Mouse (Mus musculus): Measurements from ENCODE around the gene Axin1.

The Axin1 gene

DNA sequence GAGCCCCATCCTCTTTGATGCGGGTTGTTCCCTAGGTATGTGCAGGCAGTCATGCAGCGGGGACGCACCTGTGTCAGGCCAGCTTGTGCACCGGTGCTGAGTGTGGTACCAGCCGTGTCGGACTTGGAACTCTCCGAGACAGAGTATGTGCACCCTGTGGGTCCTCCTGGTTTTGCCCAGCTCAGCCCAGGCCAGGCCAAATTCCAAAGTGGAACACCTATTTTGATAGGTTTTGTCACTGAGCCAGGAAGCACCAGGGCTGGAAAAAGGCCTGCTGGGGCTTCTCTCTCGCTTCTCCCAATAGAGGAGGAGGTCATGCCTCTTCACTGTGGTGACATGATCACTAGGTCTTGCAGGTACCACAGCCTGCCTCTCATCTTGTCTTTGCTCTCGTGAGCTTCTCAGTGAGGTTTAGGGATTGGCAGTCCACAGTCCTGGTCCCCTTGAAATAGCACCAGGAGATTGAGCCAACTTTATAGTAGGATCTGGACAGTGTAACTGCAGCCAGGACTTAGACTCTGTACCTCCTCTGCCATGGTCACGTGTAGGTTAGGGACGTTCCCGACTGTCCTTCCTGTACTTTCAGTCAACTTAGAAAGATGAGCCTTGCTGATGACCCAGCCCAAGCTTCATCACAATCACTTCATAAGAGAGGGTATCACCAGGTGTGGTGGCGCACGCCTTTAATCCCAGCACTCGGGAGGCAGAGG lies 54.1 kb downstream of the Axin1 start:
- no peak for DNase-seq

DNA sequence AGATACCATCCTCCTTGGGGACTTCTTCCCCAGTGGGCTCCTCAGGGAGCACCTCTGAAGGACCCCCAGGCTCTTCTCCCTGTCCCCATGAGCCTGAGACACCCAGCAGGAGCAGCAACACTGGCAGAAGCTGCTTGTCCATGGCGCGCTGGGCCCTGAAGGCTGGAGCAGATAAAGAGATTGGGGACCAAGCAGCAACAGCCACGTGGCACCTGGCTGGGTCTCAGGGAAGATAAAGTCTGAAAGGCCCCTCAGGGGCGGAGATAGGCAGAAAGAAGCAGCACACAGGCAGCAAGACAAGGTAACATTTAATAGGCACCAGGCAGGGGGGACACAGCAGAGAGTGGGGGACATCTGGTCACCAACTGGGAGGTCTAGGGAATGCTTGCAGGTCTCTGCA lies 60.4 kb downstream of the Axin1 start, which contains the start of gene Pdia2:
Gene Pdia2 (minus strand): TSS at position 196 of the 400 bp plus-strand sequence.
- no peak for DNase-seq

DNA sequence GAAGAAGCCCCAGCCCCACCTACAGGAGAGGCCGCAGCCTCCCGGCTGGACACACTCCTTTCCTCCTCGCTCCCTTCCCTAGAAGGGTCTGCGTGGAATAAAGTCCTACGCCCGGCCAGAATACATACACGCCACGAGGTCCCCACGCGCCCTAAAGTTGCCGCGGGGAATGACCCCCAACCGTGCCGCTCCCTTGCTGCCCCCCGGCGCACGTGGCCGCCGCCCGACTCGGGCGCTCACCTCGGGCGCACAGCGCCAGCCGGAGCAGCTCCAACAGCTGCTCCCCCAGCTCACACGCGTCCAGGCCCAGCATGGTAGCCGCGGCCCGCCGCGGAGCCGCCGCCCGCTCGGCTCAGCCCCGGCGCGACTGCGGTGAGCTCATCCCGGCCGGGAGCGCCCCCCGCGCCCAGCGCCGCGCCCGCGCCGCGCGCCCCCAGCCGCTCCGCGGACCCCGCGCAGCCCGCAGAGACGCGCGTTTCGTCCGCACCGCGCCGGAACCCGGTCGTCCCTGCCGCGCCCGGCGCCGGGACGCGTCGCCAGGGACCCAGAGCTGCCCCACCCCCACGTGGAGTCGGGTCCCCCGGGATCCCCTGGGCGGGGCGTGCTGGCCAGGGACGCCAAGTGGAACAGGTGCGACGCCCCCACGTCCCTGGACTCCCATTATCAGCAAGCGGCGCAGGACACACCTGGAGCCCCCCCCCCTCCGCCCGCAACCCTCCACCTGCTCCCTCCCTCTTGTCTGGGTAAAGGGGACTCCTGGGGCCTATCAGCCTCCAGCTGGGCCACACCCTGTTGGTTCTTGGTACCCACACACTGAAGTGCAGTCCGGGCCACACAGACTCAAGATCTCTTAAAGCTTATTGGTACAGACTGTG lies 62.6 kb downstream of the Axin1 start:
- peak; percentile 34 to 37 for DNase-seq

DNA sequence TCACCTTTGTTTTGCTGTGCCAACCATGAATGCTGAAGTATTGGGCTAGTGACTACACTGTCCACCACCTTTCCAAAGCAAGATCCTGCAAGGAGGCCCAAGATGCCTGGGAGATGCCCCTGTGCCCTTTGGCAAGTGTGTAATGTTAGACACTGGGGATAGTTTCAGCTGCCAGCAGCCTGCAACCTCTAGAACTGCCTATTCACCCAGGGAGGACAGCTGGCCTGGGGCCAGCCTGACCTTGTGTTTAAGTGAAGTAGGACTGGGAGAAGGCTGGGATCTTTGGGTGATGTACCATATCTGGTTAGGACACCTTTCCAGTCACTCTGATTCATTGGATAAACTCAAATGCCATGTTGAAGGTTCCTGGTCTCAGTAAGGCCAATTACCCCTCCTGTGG lies 63.5 kb downstream of the Axin1 start:
- DNase-seq = no peak

DNA sequence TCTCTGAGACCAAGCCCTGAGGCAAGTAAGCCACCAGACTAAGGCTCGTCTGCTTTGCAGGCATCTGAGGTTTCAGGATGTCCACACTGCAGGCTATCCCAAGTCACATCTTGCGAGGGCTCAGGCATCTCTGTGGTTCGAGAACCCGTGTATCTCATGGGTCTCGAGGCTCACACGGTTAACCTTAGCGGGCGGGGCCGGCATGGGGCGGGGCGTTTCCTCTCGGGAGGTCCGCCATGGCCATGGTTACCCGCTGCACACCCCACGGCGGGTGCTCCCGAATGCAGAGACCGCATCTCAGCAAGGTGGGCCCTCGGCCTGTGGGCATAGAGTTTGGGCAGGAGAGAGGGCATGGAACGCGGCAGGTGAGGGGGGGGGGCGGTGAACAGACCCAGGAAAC lies 64.2 kb downstream of the Axin1 start, which contains the start of gene Rgs11:
Gene Rgs11 (plus strand): TSS at position 215 of the 400 bp plus-strand sequence.
- DNase-seq = peak; percentile 26 to 41

DNA sequence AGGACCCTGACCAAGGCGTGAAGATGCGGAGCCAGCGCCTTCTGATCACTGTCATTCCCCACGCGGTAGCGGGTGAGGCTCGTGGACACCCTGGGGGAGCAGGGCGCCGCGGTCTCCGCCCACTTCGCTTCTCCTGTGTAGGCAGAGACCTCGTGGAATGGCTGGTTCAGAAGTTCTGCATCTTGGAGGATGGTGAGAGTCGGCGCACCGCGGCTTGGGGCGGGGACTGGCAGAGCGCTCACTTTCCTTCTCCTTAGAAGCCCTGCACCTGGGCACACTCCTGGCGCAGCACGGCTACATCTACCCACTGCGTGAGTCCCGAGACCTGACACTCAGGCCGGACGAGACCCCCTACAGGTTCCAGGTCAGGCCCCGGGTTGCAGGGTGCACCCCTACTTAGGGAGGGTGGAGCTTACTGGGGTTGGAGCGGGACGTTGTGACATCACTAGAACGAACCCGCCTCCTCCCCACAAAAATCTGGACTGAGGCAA lies 64.9 kb downstream of the Axin1 start:
- peak; percentile 36 to 42 for DNase-seq

DNA sequence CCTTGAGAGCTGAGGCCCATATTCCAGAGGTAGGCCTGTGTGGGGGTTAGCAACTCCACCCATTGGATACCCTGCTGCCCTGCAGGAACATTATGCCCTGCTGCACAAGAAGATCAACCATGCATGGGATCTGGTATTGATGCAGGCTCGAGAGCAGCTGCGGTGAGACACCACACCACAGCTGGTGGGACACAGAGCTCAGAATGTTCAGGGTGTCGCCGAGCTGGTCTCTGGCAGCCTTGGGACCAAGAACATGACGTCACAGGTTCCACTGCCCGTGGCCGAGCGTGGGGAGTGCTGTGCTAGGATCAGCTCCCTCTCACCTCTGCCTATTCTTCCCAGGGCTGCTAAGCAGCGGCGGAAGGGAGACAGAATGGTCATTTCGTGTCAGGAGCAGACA lies 66.3 kb downstream of the Axin1 start:
- DNase-seq = no peak

DNA sequence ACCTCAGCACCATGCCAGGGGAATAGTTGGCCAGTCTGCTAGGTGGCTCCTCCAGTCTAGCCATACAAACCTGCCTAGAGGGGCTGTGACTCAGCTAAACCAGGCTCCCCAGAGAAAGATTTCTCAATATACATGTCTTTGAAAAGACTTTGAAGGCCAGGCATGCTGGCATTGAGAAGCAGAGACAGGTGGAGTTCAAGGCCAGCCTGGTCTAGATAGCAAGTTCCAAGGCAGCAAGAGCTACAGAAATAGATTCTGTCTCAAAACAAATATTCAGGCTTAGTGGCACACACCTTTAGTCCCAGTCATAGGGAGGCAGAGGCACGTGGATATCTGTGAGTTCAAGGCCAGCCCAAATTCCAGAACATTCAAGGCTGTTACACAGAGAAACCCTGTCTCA lies 67.9 kb downstream of the Axin1 start:
- DNase-seq = no peak

DNA sequence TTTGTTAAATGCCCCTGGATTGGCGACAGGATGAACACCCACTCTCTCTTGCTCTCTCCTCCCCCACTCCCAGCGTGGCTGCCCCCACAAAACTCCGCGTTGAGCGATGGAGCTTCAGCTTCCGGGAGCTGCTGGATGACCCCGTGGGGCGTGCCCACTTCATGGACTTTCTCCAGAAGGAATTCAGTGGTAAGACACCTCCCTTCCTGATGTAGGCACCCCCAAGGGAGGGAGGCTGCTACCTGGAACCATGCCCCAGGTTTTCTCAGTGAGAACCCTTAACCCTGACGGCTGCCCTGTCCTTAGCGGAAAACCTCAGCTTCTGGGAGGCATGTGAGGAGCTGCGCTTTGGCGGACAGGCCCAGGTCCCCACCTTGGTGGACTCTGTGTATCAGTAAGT lies 69.2 kb downstream of the Axin1 start, which contains the start of gene Arhgdig:
Gene Arhgdig (minus strand): TSS at position 101 of the 400 bp plus-strand sequence.
- DNase-seq = no peak

DNA sequence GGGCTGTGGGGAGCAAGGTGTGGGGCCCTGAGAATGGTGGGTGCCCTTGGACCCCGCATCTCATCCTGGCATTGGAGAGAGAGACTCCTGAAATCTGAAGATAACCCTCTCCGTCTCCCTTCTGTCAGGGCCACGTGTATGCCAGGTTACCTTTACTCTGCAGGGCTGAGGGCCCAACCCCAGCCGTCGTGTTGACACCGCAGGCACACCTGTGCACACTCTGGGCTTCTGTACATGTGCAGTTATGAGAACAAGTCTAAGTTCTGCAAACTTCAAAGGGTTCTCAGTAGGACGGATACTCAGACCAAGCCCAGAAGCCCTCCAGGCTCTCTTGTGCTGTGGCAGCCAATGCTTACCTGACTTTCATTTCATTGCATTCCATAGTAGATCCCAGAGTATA lies 73.8 kb downstream of the Axin1 start:
- no peak for DNase-seq

DNA sequence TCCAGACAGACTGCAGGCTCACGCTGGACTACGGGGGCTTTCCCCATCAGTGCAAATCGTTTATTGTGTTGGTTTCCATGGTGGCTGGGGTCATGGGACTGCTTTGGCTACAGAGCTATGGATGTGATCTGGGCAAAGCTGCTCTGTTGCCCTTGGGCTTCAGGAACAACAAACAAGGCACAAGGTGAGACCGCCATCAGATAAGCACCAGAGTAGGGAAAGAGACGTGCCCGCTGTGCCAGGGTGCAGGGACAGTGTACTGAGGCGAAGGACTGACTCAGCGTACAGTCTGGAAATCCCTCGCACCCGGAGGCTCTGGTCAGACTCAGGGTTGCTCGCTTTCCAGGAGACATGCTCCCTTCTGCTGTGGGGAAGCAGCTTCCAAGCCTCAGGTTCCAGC lies 74.2 kb downstream of the Axin1 start:
- DNase-seq = no peak

DNA sequence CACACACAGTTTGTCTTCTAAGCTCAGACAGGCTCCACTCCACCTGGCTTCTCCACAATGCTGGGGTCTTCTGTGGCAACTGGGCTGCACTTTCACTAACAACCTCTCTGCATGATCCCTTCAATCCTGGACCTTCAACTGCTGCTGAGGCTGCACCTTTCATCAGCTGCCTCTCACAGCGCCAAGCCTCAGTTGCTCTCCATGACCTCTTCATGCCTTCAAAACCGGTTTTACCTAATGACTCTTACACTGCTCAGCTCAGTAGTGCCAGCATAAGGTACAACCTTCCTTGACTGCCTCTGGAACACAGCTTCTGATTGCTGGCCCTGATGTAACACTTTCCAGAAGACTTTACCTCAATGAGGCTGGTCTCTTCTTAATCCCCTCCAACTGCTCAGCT lies 83.0 kb downstream of the Axin1 start:
- no peak for DNase-seq

DNA sequence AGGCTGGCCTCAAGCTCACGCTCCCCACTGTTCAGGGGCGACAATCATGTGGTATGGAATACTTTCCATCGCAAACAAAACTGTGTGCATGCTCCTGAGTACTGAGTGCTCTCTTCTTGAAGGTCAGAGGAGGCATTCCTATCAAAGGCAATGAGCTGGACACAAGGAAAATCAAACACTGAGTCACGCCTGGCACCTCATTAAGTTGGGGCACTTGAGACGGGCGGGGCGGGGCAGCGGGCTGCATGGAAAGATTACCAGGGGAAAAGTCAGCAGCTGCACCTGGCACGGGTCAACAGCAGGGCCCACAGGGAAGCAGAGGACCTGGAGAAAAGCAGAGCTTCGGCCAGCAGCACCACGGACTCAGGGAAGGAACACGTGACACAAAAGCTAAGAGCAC lies 86.7 kb downstream of the Axin1 start:
- no peak for DNase-seq

DNA sequence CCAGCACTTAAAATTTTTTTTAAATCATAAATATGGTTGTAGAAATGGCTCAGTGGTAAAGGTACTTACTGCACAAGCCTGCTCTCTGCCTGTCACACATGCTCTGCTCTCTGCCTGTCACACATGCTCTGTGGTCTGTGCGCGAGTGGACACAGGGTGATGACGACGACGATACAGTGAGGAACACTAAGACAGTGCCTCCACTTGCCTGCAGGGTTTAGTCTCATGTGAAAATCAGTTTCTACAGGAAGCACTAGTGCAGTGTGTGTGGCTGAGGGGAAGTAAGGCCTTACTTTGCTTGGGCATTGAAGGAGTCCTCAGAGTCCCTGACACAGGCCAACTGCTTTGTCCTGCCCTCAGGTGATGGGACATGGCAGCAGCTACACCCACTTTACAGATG lies 91.3 kb downstream of the Axin1 start:
- DNase-seq = no peak

DNA sequence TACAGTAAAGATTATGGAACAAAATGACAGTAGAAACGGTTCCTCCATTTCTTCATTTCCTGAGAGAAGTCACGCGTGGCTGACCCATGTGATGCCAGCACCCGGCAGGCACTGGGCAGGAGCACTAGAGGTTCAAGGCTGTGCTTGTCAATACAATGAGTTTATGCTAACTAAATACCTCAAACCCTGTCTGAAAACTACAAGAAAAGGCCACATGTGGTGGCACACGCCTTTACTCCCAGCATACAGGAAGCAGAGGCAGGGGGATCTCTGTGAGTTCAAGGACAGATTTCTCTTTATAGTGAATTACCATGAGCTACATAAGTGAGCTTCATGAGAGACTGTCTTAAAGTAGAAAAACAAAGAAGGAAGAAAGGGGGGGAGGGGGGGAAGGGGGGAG lies 92.7 kb downstream of the Axin1 start:
- no peak for DNase-seq

DNA sequence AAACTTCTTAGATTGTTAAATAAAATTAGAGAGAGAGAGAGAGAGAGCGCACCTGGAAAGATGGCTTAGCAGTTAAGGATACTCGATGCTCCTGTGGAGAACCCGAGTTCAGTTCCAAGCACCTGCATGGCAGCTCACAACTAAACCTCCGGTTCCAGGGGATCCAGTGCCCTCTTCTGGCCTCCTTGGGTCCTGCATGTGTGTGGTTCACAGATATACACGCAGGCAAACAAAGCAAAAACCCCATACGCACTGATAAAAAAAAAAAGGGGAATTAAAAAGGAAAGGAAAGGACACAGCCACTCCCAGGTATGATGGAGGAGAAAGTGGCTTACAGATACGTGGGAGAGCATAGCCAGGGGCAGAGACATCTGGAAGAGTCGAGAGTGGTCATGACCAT lies 94.4 kb downstream of the Axin1 start:
- peak in 1 of 2 experiments; percentile 23 for DNase-seq

DNA sequence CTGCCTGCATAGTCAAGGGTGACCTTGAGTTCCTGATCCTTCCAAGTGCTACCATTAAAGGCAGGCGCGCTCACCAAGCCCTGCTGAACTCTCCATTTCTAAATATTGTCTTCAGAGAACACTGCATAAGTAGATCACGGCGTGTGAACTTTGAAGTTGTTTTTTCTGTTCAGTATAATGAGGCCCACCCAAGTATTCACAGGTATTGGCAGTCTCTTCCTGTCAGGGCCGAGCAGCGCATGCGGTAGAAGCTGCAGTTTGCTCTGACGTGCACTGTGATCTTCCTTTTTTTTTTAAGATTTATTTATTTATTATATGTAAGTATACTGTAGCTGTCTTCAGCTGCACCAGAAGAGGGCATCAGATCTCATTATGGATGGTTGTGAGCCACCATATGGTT lies 95.9 kb downstream of the Axin1 start:
- no peak for DNase-seq

DNA sequence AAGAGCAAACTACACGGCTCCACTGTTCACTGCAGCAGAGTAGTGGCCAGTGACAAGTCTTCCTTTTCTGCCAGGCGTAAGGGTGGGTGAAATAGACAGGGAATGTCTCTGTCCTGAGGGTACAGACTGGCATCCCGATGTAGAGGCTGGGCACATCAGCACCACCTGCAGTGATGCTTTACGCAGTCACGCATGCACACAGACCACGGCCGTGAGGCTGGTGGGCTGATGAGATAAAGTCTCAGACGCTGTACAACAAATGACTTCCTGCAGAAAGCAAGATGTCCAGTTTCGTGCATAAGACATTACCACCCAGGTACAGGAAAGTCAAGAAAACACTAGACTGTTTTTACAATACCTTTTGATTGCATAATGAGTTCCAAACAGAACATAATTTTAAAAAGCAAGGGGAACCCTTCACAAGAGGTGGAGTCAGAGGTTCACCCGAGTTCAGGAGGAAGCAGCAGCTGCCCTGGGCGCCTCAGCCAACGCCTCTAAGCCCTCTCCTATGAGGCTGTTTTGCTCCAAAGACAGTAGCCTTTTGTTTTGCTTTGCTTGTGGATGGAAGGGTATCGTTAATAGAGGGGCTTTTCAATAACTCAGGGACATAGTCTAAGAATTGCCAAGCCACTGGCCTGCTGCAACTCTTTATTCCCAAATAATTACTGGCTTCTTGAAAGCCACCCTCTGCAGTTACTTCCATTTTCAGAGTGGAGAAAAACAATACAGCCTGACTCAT lies 96.8 kb downstream of the Axin1 start:
- no peak for DNase-seq

DNA sequence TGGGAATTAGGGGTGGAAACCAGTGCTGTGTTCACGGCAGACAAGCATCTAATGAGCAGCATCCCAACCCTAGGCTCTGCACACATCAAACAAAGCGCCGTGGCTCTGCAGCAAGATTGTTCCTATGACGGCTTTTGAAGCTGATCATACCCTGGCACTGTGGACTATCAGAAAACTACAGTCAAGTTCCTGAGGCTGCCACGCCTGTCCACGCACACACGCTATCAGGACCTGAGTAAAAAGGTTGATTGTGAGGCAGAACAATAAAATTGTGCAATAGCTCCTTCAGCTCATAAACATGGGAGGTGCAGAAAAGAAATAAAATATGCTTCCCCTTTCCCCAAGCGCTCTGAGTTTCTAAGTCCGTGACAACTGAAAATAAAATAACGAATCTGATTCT lies 99.2 kb downstream of the Axin1 start:
- DNase-seq = no peak

DNA sequence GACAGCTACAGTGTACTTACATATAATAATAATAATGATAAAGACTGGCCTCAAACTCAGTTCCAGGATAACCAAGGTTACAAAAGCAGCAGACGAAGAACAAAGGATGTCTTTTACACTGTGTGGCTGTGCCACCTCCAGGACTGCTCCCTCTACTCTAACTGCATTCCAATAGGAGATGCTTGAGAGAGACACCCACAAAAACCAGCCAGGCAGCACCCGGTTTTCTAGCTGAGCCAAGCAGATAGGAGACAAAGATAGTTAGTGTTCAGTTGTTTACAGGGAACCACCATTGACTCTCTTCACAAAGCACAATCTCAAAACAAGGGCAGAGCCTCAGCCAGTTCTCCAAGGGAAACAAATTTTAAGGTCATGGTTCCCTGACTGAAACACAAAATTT lies 101.1 kb downstream of the Axin1 start:
- DNase-seq = no peak

DNA sequence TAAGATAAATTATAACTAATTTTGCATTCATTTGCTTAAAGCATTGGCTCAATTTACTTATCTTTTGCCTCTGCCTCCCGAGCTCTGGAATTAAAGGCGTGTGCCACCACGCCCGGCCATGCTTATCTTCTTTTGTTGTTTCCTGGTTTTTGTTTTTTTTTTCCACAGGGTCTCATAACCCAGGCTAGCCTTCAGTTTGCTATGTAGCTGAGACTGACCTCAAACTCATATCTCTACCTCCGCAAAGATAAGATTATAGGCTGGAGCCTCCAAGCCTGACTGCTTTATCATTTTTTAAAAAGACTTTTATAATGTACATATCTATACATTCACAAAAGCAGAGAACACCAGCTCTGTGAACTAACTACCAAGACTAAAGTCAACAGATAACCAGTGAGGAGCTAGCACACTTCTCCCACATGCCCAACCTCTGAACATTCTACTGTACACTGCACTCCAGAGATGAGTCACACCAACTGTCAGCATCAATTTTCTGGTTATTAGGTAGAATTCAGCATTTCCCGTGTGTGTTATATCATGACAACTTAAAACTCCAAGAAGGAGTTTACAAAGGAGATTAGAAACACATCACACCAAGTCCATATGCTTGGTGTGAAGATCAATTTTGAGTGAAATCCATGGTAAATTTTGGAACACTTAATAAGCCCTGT lies 101.8 kb downstream of the Axin1 start:
- DNase-seq = no peak

DNA sequence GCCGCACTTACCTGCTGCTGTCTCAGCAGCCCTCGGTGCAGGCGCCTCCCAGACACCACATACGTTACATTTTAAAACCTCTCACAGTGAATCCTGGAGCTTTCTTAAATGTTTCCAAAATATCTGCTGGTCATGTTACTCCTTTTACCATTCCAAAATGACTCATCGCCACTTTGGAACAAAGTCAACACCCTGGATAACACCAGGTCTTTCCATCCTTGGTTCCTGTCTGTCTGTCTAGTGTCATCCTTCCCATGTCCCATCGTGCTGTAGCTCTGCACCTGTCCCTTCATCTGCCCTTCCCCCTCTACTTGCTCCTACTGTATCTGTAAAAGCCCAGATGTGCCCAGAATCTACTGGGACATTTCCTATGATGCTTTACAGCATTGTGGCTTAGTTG lies 102.5 kb downstream of the Axin1 start:
- DNase-seq = no peak
